Mouse (Mus musculus): ENCODE data around the gene Col19a1. TPM values are rescaled to one million over a fixed set of nuclear protein-coding genes. Genes with fewer than 3 reads are reported as not detected.

Col19a1 gene
- polyA plus RNA-seq, 1 experiment from 2014 or later, result 3.3 TPM

DNA sequence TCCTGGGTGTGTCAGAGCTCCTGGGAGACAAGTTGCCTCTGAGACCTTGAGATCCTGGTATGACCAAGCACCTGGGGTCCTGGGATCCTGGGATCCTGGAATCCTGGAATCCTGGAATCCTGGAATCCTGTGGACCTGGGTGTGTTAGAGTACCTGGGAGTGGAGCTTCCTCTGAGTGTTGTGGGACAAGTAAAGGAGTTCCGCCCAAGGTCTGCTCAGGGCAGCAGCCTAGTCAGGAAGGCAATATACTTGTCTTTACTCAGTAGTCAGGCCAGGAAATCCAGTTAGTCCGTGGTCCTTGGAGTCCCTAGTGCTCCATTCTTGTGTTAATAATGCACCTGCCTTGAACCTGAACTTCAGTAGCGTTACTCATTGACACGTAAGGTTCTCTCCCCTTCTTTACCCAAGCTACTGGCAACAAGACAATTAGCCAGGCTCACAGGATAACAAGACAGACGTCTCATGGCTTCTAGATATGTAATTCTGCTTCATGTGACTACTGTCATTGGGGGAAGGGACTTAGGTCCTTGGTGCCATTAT is 239.6 kb downstream of the Col19a1 start:
- ATAC-seq, result no peak
- Histone ChIP-seq H3K4me3 (replicated peaks; ENCODE audit: low read length) (no peak overlapping the region), H3K27ac (ENCODE audit: low read length) (no peak overlapping the region), H3K9ac (replicated peaks; ENCODE audit: low read depth, low read length) (no peak overlapping the region), H3K9me3 (ENCODE audit: control insufficient read depth, low read length) (no peaks in the 10 kb centered on the region), H3K36me3 (ENCODE audit: control insufficient read depth, insufficient read depth) (no peaks in the 10 kb centered on the region), H3K4me2 (ENCODE audit: low read length) (no peak overlapping the region), H3K4me1 (replicated peaks; ENCODE audit: control insufficient read depth, insufficient read depth, low read length) (no peaks in the 10 kb centered on the region), H3K27me3 (replicated peaks; ENCODE audit: control insufficient read depth, insufficient read depth, low read length) (no peaks in the 10 kb centered on the region)
- 81% methylated on average over 5 of the region's 5 CpGs for WGBS

DNA sequence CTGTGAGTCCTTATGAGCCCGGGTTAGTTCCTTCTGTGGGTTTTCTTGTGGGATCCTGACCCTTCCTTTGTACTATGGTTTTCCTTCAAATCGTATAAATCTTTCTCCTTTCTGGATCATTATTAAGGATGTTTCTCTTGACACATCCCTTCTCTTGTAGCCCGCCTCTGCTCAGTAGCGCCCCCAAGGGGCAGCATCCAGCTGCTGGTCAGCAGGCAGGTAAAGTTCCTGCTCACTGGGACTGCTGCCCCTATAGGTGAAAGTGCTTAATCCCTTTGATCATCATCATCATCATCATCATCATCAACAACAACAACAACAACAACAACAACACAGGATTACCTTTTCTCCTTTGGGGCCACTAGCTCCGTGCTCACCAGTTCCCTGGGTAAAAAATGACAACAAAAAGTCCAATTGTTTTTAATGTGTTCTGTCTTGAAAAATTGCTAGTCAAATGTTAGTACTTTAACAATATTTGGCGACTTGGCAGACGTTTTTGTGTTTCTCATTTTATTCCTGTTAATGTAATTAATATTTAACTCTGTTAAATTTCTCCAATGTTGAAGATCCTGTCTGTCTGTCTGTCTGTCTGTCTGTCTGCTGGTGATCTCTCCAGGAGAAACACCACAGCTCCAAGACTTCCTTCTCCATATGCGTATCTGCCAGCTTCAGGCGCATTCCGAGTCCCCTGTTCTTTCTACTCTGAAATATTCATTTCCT is 249.6 kb downstream of the Col19a1 start:
- H3K36me3 ChIP-seq (ENCODE audit: control insufficient read depth, insufficient read depth), result no peaks in the 10 kb centered on the region
- H3K4me1 ChIP-seq (replicated peaks; ENCODE audit: control insufficient read depth, insufficient read depth, low read length), result no peaks in the 10 kb centered on the region
- H3K9ac ChIP-seq (replicated peaks; ENCODE audit: low read depth, low read length), result no peak overlapping the region
- ATAC-seq, result no peak
- H3K9me3 ChIP-seq (ENCODE audit: control insufficient read depth, low read length), result no peaks in the 10 kb centered on the region
- WGBS, result 87% methylated on average over 10 of the region's 10 CpGs
- no peak overlapping the region for H3K27ac ChIP-seq (ENCODE audit: low read length)
- no peak overlapping the region for H3K4me2 ChIP-seq (ENCODE audit: low read length)
- no peaks in the 10 kb centered on the region for H3K27me3 ChIP-seq (replicated peaks; ENCODE audit: control insufficient read depth, insufficient read depth, low read length)
- H3K4me3 ChIP-seq (replicated peaks; ENCODE audit: low read length), result no peak overlapping the region

DNA sequence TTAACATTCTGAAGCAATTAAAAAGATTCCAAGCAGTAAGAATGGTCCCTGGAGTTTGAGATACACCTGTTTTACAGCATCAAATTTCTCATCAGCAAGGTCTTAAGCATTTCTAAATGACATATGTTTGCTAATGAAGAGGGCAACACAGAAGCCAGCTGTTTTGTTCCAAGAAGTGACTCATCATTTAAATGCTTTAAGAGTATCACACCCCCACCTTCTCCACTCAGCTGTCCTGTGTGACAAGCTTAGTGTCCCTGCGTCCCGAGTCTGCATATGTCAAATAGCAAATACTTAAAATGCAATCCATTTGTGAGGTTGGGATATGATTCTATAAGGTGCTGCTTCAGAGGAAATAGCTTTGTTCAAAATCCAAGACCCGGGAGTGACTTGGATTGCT is 251.2 kb downstream of the Col19a1 start:
- H3K27ac ChIP-seq (ENCODE audit: low read length), result no peak overlapping the region
- H3K36me3 ChIP-seq (ENCODE audit: control insufficient read depth, insufficient read depth), result no peaks in the 10 kb centered on the region
- no peak overlapping the region for H3K4me3 ChIP-seq (replicated peaks; ENCODE audit: low read length)
- no peaks in the 10 kb centered on the region for H3K27me3 ChIP-seq (replicated peaks; ENCODE audit: control insufficient read depth, insufficient read depth, low read length)
- no peak overlapping the region for H3K9ac ChIP-seq (replicated peaks; ENCODE audit: low read depth, low read length)
- H3K4me1 ChIP-seq (replicated peaks; ENCODE audit: control insufficient read depth, insufficient read depth, low read length), result no peaks in the 10 kb centered on the region
- ATAC-seq, result no peak
- 76% methylated on average over 3 of the region's 3 CpGs for WGBS
- no peaks in the 10 kb centered on the region for H3K9me3 ChIP-seq (ENCODE audit: control insufficient read depth, low read length)
- no peak overlapping the region for H3K4me2 ChIP-seq (ENCODE audit: low read length)

DNA sequence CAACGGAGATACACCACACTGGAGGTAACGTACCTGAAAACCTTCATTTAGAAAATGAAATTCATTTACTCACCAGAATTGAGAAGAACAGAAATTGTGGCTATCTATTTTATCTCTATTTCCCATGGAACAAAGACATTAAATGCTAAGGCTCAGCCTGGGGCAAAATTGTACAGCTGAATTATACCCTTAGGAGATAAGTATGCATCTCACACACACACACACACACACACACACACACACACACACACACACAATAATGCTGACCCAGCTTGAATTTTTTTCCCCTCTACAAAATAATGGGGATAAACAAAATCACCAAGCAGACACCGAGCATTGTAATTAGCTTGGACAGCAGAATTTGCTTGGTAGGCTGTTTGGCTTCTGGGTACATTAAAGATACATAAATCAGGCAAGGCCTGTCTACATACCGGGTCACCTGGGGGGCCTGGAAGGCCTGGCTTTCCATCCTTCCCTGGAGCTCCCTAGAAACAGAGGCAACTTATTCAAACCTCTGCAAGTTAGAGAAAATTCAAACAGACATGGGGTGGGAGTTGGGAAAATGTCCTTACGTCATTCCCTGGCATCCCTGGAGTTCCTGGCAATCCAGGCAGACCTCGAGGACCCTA is 270.2 kb downstream of the Col19a1 start:
- Histone ChIP-seq H3K9me3 (ENCODE audit: control insufficient read depth, low read length) (no peaks in the 10 kb centered on the region), H3K27me3 (replicated peaks; ENCODE audit: control insufficient read depth, insufficient read depth, low read length) (no peaks in the 10 kb centered on the region), H3K4me3 (replicated peaks; ENCODE audit: low read length) (no peak overlapping the region), H3K4me2 (ENCODE audit: low read length) (no peak overlapping the region), H3K27ac (ENCODE audit: low read length) (no peak overlapping the region), H3K36me3 (ENCODE audit: control insufficient read depth, insufficient read depth) (no peaks in the 10 kb centered on the region), H3K9ac (replicated peaks; ENCODE audit: low read depth, low read length) (no peak overlapping the region), H3K4me1 (replicated peaks; ENCODE audit: control insufficient read depth, insufficient read depth, low read length) (no peaks in the 10 kb centered on the region)
- no peak for ATAC-seq
- 76% methylated on average over 6 of the region's 6 CpGs for WGBS

DNA sequence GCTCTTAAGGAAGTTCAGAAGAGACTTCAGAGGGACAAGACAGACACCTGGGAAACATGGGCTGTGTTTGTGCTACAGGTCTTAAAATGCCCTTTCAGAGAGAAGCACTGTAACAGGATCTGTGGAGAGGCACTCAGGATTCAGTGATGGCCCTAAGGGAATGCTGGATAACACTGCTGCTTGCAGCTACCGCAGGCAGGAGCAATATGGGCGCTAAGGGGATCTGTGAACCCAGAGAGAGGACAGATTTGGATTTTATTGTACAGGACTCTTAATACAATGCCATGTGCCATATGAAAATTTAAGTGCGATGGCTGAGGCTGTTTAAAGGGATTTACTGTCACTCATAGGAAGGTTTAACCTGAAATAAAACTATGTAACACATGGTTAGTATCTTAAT is 270.8 kb downstream of the Col19a1 start:
- Histone ChIP-seq H3K27ac (ENCODE audit: low read length) (no peak overlapping the region), H3K9ac (replicated peaks; ENCODE audit: low read depth, low read length) (no peak overlapping the region), H3K4me3 (replicated peaks; ENCODE audit: low read length) (no peak overlapping the region), H3K27me3 (replicated peaks; ENCODE audit: control insufficient read depth, insufficient read depth, low read length) (no peaks in the 10 kb centered on the region), H3K36me3 (ENCODE audit: control insufficient read depth, insufficient read depth) (no peaks in the 10 kb centered on the region), H3K9me3 (ENCODE audit: control insufficient read depth, low read length) (no peaks in the 10 kb centered on the region), H3K4me1 (replicated peaks; ENCODE audit: control insufficient read depth, insufficient read depth, low read length) (no peaks in the 10 kb centered on the region), H3K4me2 (ENCODE audit: low read length) (no peak overlapping the region)
- peak; percentile 45; the same call in 1 of the 2 replicates for ATAC-seq
- WGBS, result 77% methylated on average over 3 of the region's 3 CpGs

DNA sequence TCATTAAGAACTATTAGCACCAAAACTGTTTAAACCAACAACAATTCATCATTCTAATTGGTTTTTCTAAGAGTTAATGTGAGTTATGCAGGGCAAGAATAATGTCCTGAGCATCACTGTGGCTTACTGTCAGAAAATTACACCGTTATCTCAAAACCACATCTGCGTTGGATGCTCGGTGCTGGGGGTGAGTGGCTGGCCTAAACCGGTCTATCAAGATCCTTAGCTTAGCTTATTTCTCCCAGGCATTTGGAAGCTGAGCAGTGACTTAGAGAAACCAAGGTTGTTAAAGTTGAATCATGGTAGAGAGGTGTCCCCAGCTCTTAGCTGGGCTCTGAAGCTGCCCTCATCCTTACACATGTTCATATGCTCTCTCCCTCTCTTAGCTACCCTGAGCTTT is 276.4 kb downstream of the Col19a1 start:
- 91% methylated on average over 4 of the region's 4 CpGs for WGBS
- Histone ChIP-seq H3K4me3 (replicated peaks; ENCODE audit: low read length) (no peak overlapping the region), H3K4me1 (replicated peaks; ENCODE audit: control insufficient read depth, insufficient read depth, low read length) (no peaks in the 10 kb centered on the region), H3K4me2 (ENCODE audit: low read length) (no peak overlapping the region), H3K27me3 (replicated peaks; ENCODE audit: control insufficient read depth, insufficient read depth, low read length) (no peaks in the 10 kb centered on the region), H3K9ac (replicated peaks; ENCODE audit: low read depth, low read length) (no peak overlapping the region), H3K36me3 (ENCODE audit: control insufficient read depth, insufficient read depth) (no peaks in the 10 kb centered on the region), H3K9me3 (ENCODE audit: control insufficient read depth, low read length) (no peaks in the 10 kb centered on the region), H3K27ac (ENCODE audit: low read length) (no peak overlapping the region)
- no peak for ATAC-seq

DNA sequence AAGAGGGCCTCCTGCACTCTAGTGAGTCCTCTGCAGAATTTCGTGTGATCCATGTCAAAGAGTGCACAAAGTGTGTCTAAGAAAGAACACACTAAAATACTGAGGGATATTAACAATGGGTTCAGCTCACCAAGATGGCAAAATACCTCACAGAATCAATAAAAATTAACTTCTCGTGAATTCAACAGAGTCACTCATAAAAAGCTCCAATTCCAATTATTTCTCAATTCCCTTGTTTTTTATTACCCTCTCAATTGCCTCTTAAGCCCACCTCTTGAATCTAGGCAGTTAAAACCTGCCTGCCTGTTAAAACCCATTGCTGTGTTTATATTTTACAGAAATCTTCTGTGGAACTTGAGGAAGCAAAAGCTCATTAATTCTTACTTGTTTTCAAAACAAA is 277.1 kb downstream of the Col19a1 start:
- no peak overlapping the region for H3K9ac ChIP-seq (replicated peaks; ENCODE audit: low read depth, low read length)
- WGBS, result 48% methylated on average over 2 of the region's 2 CpGs
- no peak overlapping the region for H3K27ac ChIP-seq (ENCODE audit: low read length)
- no peak overlapping the region for H3K4me3 ChIP-seq (replicated peaks; ENCODE audit: low read length)
- no peaks in the 10 kb centered on the region for H3K27me3 ChIP-seq (replicated peaks; ENCODE audit: control insufficient read depth, insufficient read depth, low read length)
- H3K36me3 ChIP-seq (ENCODE audit: control insufficient read depth, insufficient read depth), result no peaks in the 10 kb centered on the region
- H3K4me2 ChIP-seq (ENCODE audit: low read length), result no peak overlapping the region
- H3K9me3 ChIP-seq (ENCODE audit: control insufficient read depth, low read length), result no peaks in the 10 kb centered on the region
- no peaks in the 10 kb centered on the region for H3K4me1 ChIP-seq (replicated peaks; ENCODE audit: control insufficient read depth, insufficient read depth, low read length)
- ATAC-seq, result no peak

DNA sequence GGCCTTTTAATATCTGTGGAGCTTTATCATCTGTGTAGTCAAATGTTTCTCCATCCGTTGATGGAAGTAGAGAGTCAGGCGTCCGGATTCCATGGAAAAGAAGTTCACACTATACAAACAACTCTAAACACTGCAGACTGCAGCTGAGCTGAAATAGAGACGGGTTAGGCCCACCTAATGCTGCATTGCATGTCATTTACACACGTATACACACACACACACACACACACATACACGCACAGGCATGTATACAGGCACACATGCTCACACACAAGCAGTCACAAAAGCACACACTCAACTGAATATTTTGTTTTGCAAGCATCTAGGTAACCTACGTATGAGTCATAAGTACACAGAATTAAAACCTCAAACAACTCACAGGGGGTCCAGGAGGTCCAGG is 284.2 kb downstream of the Col19a1 start:
- peak; percentile 42 for ATAC-seq
- 83% methylated on average over 7 of the region's 7 CpGs for WGBS
- H3K4me2 ChIP-seq (ENCODE audit: low read length), result no peak overlapping the region
- H3K27ac ChIP-seq (ENCODE audit: low read length), result no peak overlapping the region
- no peaks in the 10 kb centered on the region for H3K27me3 ChIP-seq (replicated peaks; ENCODE audit: control insufficient read depth, insufficient read depth, low read length)
- H3K9me3 ChIP-seq (ENCODE audit: control insufficient read depth, low read length), result no peaks in the 10 kb centered on the region
- H3K4me1 ChIP-seq (replicated peaks; ENCODE audit: control insufficient read depth, insufficient read depth, low read length), result no peaks in the 10 kb centered on the region
- H3K36me3 ChIP-seq (ENCODE audit: control insufficient read depth, insufficient read depth), result no peaks in the 10 kb centered on the region
- no peak overlapping the region for H3K9ac ChIP-seq (replicated peaks; ENCODE audit: low read depth, low read length)
- no peak overlapping the region for H3K4me3 ChIP-seq (replicated peaks; ENCODE audit: low read length)

DNA sequence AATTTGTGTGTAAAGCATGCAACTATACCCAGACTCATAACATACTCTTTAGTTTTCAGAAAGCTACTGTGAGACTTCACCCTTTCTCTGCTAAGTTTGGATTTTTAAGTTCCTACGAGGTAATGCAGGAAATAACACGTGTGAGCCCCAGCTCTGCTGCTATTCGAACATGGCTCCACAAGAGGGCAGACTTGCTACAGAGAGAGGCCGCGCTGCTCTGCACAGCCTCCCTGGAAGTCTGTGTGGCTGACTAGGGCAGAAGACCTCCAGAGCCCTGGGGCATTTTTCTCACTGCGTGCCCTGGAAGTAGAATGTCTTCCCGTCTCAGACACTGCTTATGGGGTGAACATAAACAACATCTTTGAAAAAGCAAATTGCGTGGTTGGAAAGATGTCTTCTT is 284.6 kb downstream of the Col19a1 start:
- Histone ChIP-seq H3K27me3 (replicated peaks; ENCODE audit: control insufficient read depth, insufficient read depth, low read length) (no peaks in the 10 kb centered on the region), H3K4me3 (replicated peaks; ENCODE audit: low read length) (no peak overlapping the region), H3K4me2 (ENCODE audit: low read length) (no peak overlapping the region), H3K9me3 (ENCODE audit: control insufficient read depth, low read length) (no peaks in the 10 kb centered on the region), H3K27ac (ENCODE audit: low read length) (no peak overlapping the region), H3K9ac (replicated peaks; ENCODE audit: low read depth, low read length) (no peak overlapping the region), H3K36me3 (ENCODE audit: control insufficient read depth, insufficient read depth) (no peaks in the 10 kb centered on the region), H3K4me1 (replicated peaks; ENCODE audit: control insufficient read depth, insufficient read depth, low read length) (no peaks in the 10 kb centered on the region)
- WGBS, result 13% methylated on average over 8 of the region's 8 CpGs
- peak; percentile 91 for ATAC-seq
